9 mouse cellular contexts compared by ENCODE assay signal in the genomic region with DNA sequence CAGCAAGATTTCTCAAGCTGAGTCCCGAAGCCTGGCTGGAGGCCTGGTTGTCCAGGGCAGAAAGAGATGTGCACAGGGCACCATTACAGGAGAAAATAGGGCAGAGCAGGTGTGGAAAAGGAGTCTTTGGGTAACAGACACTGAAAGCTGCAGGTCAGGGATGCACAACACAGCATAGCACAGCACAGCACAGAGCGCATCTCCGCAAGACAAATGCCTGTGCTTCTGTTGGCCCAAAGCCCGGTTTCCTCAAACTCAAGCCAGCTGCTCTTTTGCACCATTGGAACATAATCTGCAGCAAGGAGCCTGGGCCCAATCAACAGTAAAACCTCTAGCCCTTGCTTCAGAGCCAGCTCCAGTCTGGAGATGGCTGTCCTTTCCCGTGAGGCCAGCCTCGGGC.
DNase-seq lines count a peak whose midpoint lies in the region; ATAC-seq lines count a peak whose summit lies in the region.
"Had no signal": no experiment of that assay in that cellular context is flagged by ENCODE, and none has a peak within 500 bp of the region (broad histone marks: within the 10 kb centered on the region; RNA-seq: fewer than 3 reads in every experiment).

No protein-coding gene starts in this region.

- H3K4me2 ChIP-seq in neural tube, embryonic 13.5 days = no peak overlapping the region
- H3K4me2 ChIP-seq: hindbrain, embryonic 15.5 days had no signal

- H3K9me3 ChIP-seq in neural tube, embryonic 13.5 days = no peaks in the 10 kb centered on the region
- H3K9me3 ChIP-seq: hindbrain, embryonic 15.5 days had no signal

- H3K4me1 ChIP-seq in neural tube, embryonic 13.5 days (replicated peaks) = 0 out of 2 replicates have a peak, but pooled peaks cover 11% of the 10 kb centered on the region

- WGBS in neural tube, embryonic 13.5 days = 81% methylated on average over 6 of the region's 6 CpGs

- H3K4me3 ChIP-seq in neural tube, embryonic 13.5 days = no peak overlapping the region
- H3K4me3 ChIP-seq: hindbrain, embryonic 15.5 days had no signal

- H3K9ac ChIP-seq in neural tube, embryonic 13.5 days = no peak overlapping the region
- H3K9ac ChIP-seq: hindbrain, embryonic 15.5 days had no signal

- ATAC-seq in neural tube, embryonic 13.5 days (ENCODE audit: low read depth) = peak; percentile 80

- no peak for DNase-seq in neural tube, embryonic 10.5 days (ENCODE audit: extremely low spot score, low spot score)
- DNase-seq in cerebellum, postnatal 36 days = peak; percentile 61 to 68
- peak; percentile 24 for DNase-seq in heart, adult 8-10 months (ENCODE audit: low spot score)
- DNase-seq in layer of hippocampus, postnatal 25 days (ENCODE audit: extremely low spot score in 1 of 2, low spot score in 1 of 2) = peak; percentile 27 to 61
- DNase-seq in right cerebral cortex, postnatal 10 days (ENCODE audit: low spot score in 2 of 2) = peak; percentile 81 to 85
- DNase-seq in thymus, postnatal 4 days = no peak
- DNase-seq in thymus, adult 18-20 months = no peak

- peaks cover 8% of the 10 kb centered on the region; the same call in 1 of the 2 replicates for H3K27me3 ChIP-seq in neural tube, embryonic 13.5 days
- H3K27me3 ChIP-seq: hindbrain, embryonic 15.5 days had no signal

- no peaks in the 10 kb centered on the region for H3K36me3 ChIP-seq in neural tube, embryonic 13.5 days
- H3K36me3 ChIP-seq: hindbrain, embryonic 15.5 days had no signal

- no peak overlapping the region; the same call in 1 of the 2 replicates for H3K27ac ChIP-seq in neural tube, embryonic 13.5 days (replicated peaks)
- H3K27ac ChIP-seq: hindbrain, embryonic 15.5 days had no signal

Comparison
In these comparisons a context has a peak if more than half of its experiments do, and no peak if none do; other contexts are left out.
1. DNase-seq: peak in cerebellum, postnatal 36 days (2 of 2), heart, adult 8-10 months (single experiment), layer of hippocampus, postnatal 25 days (2 of 2) and right cerebral cortex, postnatal 10 days (2 of 2); none in neural tube, embryonic 10.5 days (single experiment), thymus, postnatal 4 days (single experiment) and thymus, adult 18-20 months (0 of 2).